Mouse (Mus musculus): ENCODE measurements around the gene Plcb3. TPM values are rescaled to one million over a fixed set of nuclear protein-coding genes. Genes with fewer than 3 reads are reported as not detected.

The Plcb3 gene
- 25.2 and 25.8 TPM in 2 replicates for polyA plus RNA-seq (2016; fragmentation: Nextera tagmentation; extraction: Ambion mirVana)

DNA sequence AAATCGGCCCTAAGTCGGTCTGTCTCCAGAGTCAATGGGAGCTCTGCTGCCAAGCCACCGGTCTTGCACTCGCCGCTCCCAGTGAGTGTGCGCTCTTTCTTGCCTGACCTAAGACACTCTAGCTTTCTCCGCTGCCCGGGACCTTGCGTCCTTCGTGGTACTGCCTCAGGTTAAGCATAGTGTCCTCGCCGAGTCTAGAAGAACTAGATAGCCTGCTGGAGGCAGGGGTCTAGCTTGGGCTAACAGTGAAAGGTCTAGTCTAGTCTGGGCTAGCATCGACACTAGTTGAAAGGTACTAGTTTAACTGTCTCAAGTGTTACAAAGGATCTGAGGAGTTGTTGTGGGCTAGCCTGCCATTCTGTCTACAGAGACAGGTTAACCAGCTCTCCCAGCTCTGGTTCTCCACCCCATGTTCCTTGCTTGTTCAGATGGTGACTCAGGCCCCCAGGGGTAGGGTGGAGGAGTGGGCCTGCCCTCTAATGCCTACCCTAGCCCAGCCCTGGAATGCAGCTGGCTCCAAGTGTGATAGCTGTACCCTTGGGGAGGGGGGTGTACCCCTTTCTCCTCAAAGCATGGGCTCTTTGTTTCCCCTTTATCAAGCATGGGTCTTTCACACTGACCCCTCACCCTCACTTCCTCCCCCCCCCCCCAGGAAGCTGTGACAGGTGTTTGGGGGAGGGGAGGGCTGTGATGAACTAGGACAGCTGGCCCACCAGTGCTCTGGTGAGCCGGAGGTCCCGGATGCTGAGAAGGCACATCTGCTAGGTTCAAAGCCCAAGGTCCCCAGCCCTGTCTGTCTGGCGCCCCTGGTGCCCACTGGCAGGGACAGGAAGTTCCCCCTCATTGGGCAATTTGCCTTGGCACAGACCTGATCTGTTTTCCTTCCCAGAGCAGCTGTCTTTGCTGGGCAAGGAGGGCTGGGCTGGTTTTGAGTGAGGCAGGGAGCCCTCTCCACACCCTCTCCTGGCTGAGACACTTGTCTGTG, at the start of gene Plcb3:
Gene Plcb3 (minus strand): TSS at position 934 of the 985 bp plus-strand sequence.
- H3K4me1 ChIP-seq = peaks cover 80% of the 10 kb centered on the region
- no peaks in the 10 kb centered on the region for H3K9me3 ChIP-seq
- H3K27me3 ChIP-seq (ENCODE audit: poor library complexity, severe bottlenecking) = peaks cover 20% of the 10 kb centered on the region
- H3K4me3 ChIP-seq = peak within 1 kb of the TSS; percentile 86
- under 1% methylated on average over 16 of the region's 16 CpGs for WGBS
- H3K36me3 ChIP-seq (replicated peaks) = peaks cover 30% of the 10 kb centered on the region
- peak; percentile 64 for DNase-seq (ENCODE audit: extremely low spot score, low spot score)
- H3K27ac ChIP-seq = peak within 1 kb of the TSS; percentile 95

- Histone ChIP-seq H3K4me3 (no peak overlapping the region), H3K4me1 (no peaks in the 10 kb centered on the region), H3K36me3 (replicated peaks) (peaks cover 95% of the 10 kb centered on the region), H3K27ac (no peak overlapping the region), H3K9me3 (no peaks in the 10 kb centered on the region), H3K27me3 (ENCODE audit: poor library complexity, severe bottlenecking) (no peaks in the 10 kb centered on the region)
- 53% methylated on average over 3 of the region's 3 CpGs for WGBS
- no peak for DNase-seq (ENCODE audit: extremely low spot score, low spot score)
Measured at GRCm38 (mm10) chr19:7020224-7020641, 44.0 kb upstream of the Plcb3 start.

- WGBS = 88% methylated on average over 5 of the region's 5 CpGs
- Histone ChIP-seq H3K27ac (no peak within 1 kb of the TSS), H3K9me3 (no peaks in the 10 kb centered on the region), H3K4me1 (no peaks in the 10 kb centered on the region), H3K4me3 (no peak within 1 kb of the TSS; the same call in 1 of the 2 replicates), H3K27me3 (ENCODE audit: poor library complexity, severe bottlenecking) (no peaks in the 10 kb centered on the region), H3K36me3 (replicated peaks) (peaks cover 91% of the 10 kb centered on the region)
- DNase-seq (ENCODE audit: extremely low spot score, low spot score) = no peak
Measured at GRCm38 (mm10) chr19:7019191-7019590, 42.9 kb upstream of the Plcb3 start, which contains the start of gene Fermt3. Fermt3 (minus strand) TSS chr19:7019469.

DNA sequence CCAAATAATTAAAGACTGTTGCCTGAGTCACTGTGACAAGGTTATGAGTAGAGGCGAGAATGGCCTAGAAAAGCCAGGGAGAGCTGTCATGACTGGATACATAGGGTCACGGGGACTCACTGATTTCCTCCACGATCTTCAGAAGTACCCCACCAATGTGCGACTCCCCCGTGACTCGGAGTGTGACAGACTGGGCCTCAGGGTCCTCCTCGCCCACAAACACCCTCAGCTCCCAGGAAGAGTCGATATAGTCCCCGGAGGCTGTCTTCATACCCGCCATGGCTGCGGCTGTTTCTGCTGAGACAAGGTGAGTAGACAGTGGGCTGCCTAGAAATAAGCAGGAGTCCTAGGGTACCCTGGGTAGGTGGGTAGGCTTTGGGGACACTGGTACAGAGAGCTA, 42.3 kb upstream of the Plcb3 start:
- H3K36me3 ChIP-seq (replicated peaks) = peaks cover 91% of the 10 kb centered on the region
- no peak for DNase-seq (ENCODE audit: extremely low spot score, low spot score)
- WGBS = 89% methylated on average over 11 of the region's 11 CpGs

DNA sequence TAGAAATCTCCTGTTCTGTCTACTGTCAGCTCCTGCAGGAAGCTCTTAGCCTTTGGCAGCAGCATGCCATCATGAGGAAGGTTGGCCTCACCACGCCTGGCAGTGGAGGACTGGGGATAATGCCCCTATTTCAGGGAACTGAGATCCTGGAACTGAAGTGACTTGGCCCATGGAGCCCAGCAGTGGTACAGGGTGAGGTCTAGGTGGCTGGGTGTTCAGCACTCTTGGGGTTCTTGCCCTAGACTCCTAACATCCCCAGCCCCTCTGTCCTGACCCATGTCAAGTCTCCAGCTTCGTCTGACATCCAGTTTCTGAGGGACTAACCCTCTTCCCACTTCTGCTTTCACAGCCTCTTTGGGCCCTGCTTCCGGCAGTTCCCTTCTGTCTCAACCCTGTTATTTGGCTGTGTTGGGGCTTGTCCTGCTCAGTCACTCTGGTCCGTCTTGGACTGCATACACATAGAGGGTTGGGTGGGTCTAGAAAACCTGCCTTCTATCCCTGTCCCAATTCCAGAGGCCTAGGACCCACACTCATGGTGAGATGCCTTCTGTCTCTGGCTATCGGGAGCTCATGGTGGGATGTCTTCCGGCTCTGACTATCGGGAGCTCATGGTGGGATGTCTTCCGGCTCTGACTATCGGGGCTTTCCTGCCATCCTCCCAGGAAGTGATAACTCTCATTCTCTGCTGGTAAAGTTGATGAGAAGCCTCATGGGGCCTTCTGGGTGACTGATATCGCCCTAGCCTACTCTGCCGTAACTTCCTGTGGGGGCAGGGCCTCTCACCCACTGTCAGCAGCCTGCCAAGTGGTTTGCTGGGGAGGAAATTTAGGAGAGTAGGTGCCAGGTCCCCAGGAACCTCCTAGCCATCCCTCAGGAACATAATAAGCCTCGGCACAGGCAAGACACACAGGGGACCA, 41.5 kb upstream of the Plcb3 start:
- Histone ChIP-seq H3K9me3 (no peaks in the 10 kb centered on the region), H3K36me3 (replicated peaks) (peaks cover 89% of the 10 kb centered on the region), H3K27me3 (ENCODE audit: poor library complexity, severe bottlenecking) (no peaks in the 10 kb centered on the region), H3K27ac (no peak overlapping the region), H3K4me1 (no peaks in the 10 kb centered on the region), H3K4me3 (0 out of 2 replicates have a peak overlapping the region, but pooled peaks have one; percentile 1)
- no peak for DNase-seq (ENCODE audit: extremely low spot score, low spot score)
- WGBS = 90% methylated on average over 12 of the region's 12 CpGs

More for the DNA sequence above, 42.3 kb upstream of the Plcb3 start:
- Histone ChIP-seq H3K4me1 (no peaks in the 10 kb centered on the region), H3K27me3 (ENCODE audit: poor library complexity, severe bottlenecking) (no peaks in the 10 kb centered on the region), H3K27ac (no peak overlapping the region), H3K4me3 (no peak overlapping the region), H3K9me3 (no peaks in the 10 kb centered on the region)

- peaks cover 60% of the 10 kb centered on the region for H3K36me3 ChIP-seq (replicated peaks)
- 89% methylated on average over 20 of the region's 20 CpGs for WGBS
- DNase-seq (ENCODE audit: extremely low spot score, low spot score) = no peak
Measured at GRCm38 (mm10) chr19:7014481-7015135, 38.3 kb upstream of the Plcb3 start.

DNA sequence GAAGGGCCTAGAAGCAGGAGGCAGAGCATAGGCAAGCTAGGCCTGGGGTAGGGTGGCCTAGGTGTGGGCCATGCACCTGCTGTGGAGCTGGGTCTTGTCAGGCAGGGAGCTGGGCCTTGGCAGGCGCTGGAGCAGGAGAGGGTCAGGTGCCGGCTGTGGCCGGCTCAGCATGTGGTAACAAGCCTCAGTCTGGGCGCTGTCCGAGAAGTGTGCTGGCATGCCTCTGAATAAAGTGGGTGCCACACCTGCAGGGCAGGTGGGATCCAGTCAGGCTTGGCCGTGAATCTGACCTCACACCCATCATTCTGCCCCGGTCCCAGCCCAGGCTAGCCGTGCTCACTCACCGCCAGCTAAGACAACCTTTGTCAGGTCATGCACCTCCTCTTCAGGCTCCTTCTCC, 37.7 kb upstream of the Plcb3 start:
- Histone ChIP-seq H3K4me3 (no peak overlapping the region), H3K27me3 (ENCODE audit: poor library complexity, severe bottlenecking) (no peaks in the 10 kb centered on the region), H3K36me3 (replicated peaks) (peaks cover 53% of the 10 kb centered on the region), H3K4me1 (no peaks in the 10 kb centered on the region), H3K27ac (no peak overlapping the region), H3K9me3 (no peaks in the 10 kb centered on the region)
- 88% methylated on average over 9 of the region's 9 CpGs for WGBS
- no peak for DNase-seq (ENCODE audit: extremely low spot score, low spot score)

More at GRCm38 (mm10) chr19:7014481-7015135, 38.3 kb upstream of the Plcb3 start:
- Histone ChIP-seq H3K27ac (no peak overlapping the region), H3K9me3 (no peaks in the 10 kb centered on the region), H3K4me1 (no peaks in the 10 kb centered on the region), H3K4me3 (no peak overlapping the region), H3K27me3 (ENCODE audit: poor library complexity, severe bottlenecking) (no peaks in the 10 kb centered on the region)

GRCm38 (mm10) chr19:7012426-7012825, 36.2 kb upstream of the Plcb3 start:
- no peak overlapping the region for H3K4me3 ChIP-seq
- no peak for DNase-seq (ENCODE audit: extremely low spot score, low spot score)
- H3K27ac ChIP-seq = no peak overlapping the region
- H3K27me3 ChIP-seq (ENCODE audit: poor library complexity, severe bottlenecking) = no peaks in the 10 kb centered on the region
- WGBS = 86% methylated on average over 4 of the region's 4 CpGs
- H3K9me3 ChIP-seq = no peaks in the 10 kb centered on the region
- no peaks in the 10 kb centered on the region for H3K4me1 ChIP-seq
- peaks cover 38% of the 10 kb centered on the region for H3K36me3 ChIP-seq (replicated peaks)

GRCm38 (mm10) chr19:7006892-7007593, 30.8 kb upstream of the Plcb3 start:
- Histone ChIP-seq H3K9me3 (no peaks in the 10 kb centered on the region), H3K36me3 (replicated peaks) (peaks cover 7% of the 10 kb centered on the region), H3K27ac (no peak overlapping the region), H3K27me3 (ENCODE audit: poor library complexity, severe bottlenecking) (no peaks in the 10 kb centered on the region), H3K4me1 (peaks cover 4% of the 10 kb centered on the region; the same call in 1 of the 2 replicates), H3K4me3 (no peak overlapping the region)
- 91% methylated on average over 9 of the region's 9 CpGs for WGBS
- no peak for DNase-seq (ENCODE audit: extremely low spot score, low spot score)

- 95% methylated on average over 19 of the region's 19 CpGs for WGBS
Measured at GRCm38 (mm10) chr19:6999360-7000063, 23.2 kb upstream of the Plcb3 start.

GRCm38 (mm10) chr19:6997721-6998290, 21.5 kb upstream of the Plcb3 start:
- Histone ChIP-seq H3K36me3 (replicated peaks) (peaks cover 39% of the 10 kb centered on the region), H3K27me3 (ENCODE audit: poor library complexity, severe bottlenecking) (no peaks in the 10 kb centered on the region), H3K4me3 (no peak overlapping the region), H3K4me1 (peaks cover 46% of the 10 kb centered on the region), H3K27ac (no peak overlapping the region), H3K9me3 (no peaks in the 10 kb centered on the region; the same call in 1 of the 2 replicates)
- no peak for DNase-seq (ENCODE audit: extremely low spot score, low spot score)
- WGBS = 77% methylated on average over 9 of the region's 9 CpGs

More at GRCm38 (mm10) chr19:6999360-7000063, 23.2 kb upstream of the Plcb3 start:
- Histone ChIP-seq H3K36me3 (replicated peaks) (peaks cover 41% of the 10 kb centered on the region), H3K4me3 (no peak overlapping the region), H3K27ac (no peak overlapping the region), H3K9me3 (no peaks in the 10 kb centered on the region; the same call in 1 of the 2 replicates), H3K27me3 (ENCODE audit: poor library complexity, severe bottlenecking) (no peaks in the 10 kb centered on the region), H3K4me1 (peaks cover 33% of the 10 kb centered on the region)
- no peak for DNase-seq (ENCODE audit: extremely low spot score, low spot score)

All from forebrain, embryonic 10.5 days (tissue).